Mouse (Mus musculus) forebrain, postnatal 0 days (tissue): ENCODE results near the gene Med29. TPM values are rescaled to one million over a fixed set of nuclear protein-coding genes. Genes with fewer than 3 reads are reported as not detected.

Experiments used
- ATAC-seq: fragments of 200-750 bp; cut with Nextera tagmentation; 2 replicates; pipeline ENCODE4 v1.8.0; 2017; ENCODE audit warnings: mild to moderate bottlenecking, moderate library complexity
- DNase-seq: peaks from one replicate; pipeline ENCODE4 v3.0.0-alpha.2; 2015
- H3K27ac ChIP-seq: fragments of 300-500 bp; sonication (generic); 2 replicates; pipeline ENCODE4 v1.5.1; 2014; ENCODE audit warnings: low read depth, mild to moderate bottlenecking, antibody characterized with exemption, low read length, moderate library complexity, mixed read lengths
- H3K27me3 ChIP-seq: fragments of 300-500 bp; sonication (generic); 2 replicates; pipeline ENCODE4 v1.6.1; 2014; ENCODE audit warnings: mild to moderate bottlenecking, low read length, mixed read lengths; ENCODE audit not compliant: insufficient read depth
- H3K36me3 ChIP-seq: fragments of 300-500 bp; sonication (generic); 2 replicates; pipeline ENCODE4 v1.6.1; 2014; ENCODE audit warnings: mild to moderate bottlenecking, moderate library complexity; ENCODE audit not compliant: insufficient read depth
- H3K4me1 ChIP-seq: fragments of 300-500 bp; sonication (generic); 2 replicates; pipeline ENCODE4 v1.6.1; 2014; ENCODE audit warnings: antibody characterized with exemption; ENCODE audit not compliant: insufficient read depth
- H3K4me2 ChIP-seq: fragments of 300-500 bp; sonication (generic); 2 replicates; pipeline ENCODE4 v1.6.1; 2014; ENCODE audit warnings: low read depth, mild to moderate bottlenecking, moderate library complexity
- H3K4me3 ChIP-seq: fragments of 300-500 bp; sonication (generic); 2 replicates; pipeline ENCODE4 v1.5.1; 2014; ENCODE audit warnings: low read depth, low read length, mixed read lengths
- H3K9ac ChIP-seq: fragments of 300-500 bp; sonication (generic); 2 replicates; pipeline ENCODE4 v1.6.1; 2014; ENCODE audit warnings: mild to moderate bottlenecking
- H3K9me3 ChIP-seq: fragments of 300-500 bp; sonication (generic); 2 replicates; pipeline ENCODE4 v1.6.1; 2016; ENCODE audit warnings: low read length
- CTCF ChIP-seq: sonication (generic); IDR thresholded peaks from 2 replicates; pipeline ENCODE4 v1.5.1; 2016; ENCODE audit warnings: antibody characterized with exemption, control low read depth, low read depth
- WGBS: fragments of 180-500 bp; shearing (Covaris S2); extraction: QIAGEN DNeasy Blood & Tissue Kit; methylation state at CpG from one replicate; pipeline ENCODE4 v1.1.7; 2014; 5-methylcytosine and 5-hydroxymethylcytosine counted together
- polyA plus RNA-seq: library from polyadenylated mRNA; unstranded; fragments of >200 nt; fragmentation: Nextera tagmentation; extraction: Ambion mirVana; gene quantifications from 2 replicates; pipeline ENCODE4 v1.2.1, GENCODE M21; 2015
- total RNA-seq: library from RNA; depleted of rRNA; stranded (reverse); fragments of >200 nt; gene quantifications from 2 replicates; pipeline ENCODE4 v1.2.3, GENCODE M21; 2014

The Med29 gene
- total and polyA plus RNA-seq, 2 experiments from 2014 or later = 35.1 to 39.2 TPM

DNA sequence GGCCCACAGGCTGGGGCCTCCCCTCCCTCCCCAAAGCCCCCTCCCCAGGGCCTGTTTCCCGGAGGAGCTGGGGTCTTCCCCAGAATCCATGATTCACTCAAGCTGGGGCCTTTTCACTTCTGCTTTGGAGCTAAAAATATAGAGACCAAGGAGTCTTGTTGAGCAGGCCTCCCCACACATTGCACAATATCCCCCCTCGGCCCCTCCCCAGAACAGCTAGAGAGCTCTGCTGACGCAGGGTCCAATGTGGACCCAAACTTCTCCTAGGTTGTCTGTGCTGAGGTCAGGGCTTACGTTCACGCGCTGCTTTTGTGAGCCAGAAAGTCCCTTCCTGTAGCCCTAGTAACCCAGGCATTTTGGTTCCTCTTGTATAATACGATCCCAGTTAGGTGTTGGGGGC is 6.5 kb downstream of the Med29 start:
- ATAC-seq (no peak), DNase-seq (no peak)
- 89% methylated on average over 7 of the region's 7 CpGs for WGBS
- H3K4me3 ChIP-seq = no peak overlapping the region
- H3K4me1 ChIP-seq = peaks cover 8% of the 10 kb centered on the region; the same call in 1 of the 2 replicates
- H3K27me3 ChIP-seq = no peaks in the 10 kb centered on the region
- peaks cover 41% of the 10 kb centered on the region for H3K36me3 ChIP-seq
- no peaks in the 10 kb centered on the region for H3K9me3 ChIP-seq
- no peak for TF ChIP-seq CTCF
- no peak overlapping the region for H3K4me2 ChIP-seq
- no peak overlapping the region for H3K27ac ChIP-seq
- H3K9ac ChIP-seq = no peak overlapping the region

DNA sequence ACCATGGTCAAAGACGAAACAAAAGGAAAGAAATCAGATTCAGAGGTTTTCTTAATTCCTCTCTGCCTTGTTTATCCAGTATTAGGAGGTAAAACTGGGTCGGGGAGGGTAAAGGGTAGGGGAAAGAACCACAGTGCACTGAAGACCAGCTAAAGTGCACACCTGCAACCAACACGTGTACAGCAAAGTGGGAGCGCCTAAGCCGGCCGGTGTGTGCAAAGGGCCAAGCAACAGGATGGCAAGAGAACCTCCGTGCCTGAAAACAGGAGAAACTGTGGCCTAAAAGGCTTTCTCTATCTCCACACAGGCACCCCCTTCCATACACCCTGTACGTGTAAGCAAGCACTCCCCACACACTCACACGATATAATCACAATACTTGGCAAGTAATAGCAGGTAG is 7.3 kb downstream of the Med29 start:
- 87% methylated on average over 9 of the region's 9 CpGs for WGBS
- H3K9ac ChIP-seq = no peak overlapping the region
- H3K27ac ChIP-seq = no peak overlapping the region
- no peak overlapping the region for H3K4me3 ChIP-seq
- H3K27me3 ChIP-seq = peaks cover 4% of the 10 kb centered on the region; the same call in 1 of the 2 replicates
- H3K4me1 ChIP-seq = peaks cover 8% of the 10 kb centered on the region; the same call in 1 of the 2 replicates
- DNase-seq = no peak
- no peak for TF ChIP-seq CTCF
- no peaks in the 10 kb centered on the region for H3K9me3 ChIP-seq
- peaks cover 35% of the 10 kb centered on the region for H3K36me3 ChIP-seq
- no peak for ATAC-seq
- no peak overlapping the region for H3K4me2 ChIP-seq

DNA sequence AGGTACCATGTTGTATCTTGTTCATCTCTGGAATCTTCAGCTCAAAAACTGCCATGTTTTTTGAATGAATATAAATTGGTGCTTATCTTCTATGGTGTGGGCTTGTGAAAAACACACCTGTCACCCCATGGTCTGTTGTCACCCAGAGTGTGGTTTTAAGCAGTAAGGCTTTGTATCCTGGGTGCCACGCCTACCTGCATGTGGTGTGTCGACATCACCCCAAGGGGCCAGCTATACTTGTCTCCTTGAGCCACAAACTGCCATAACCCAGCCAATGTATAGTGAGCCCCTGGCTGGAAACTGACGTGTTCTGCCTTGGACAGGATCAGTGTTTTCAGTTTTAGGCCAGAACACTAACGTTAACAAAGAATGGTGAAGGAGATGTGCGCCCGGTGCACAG is 8.3 kb downstream of the Med29 start:
- no peak overlapping the region for H3K9ac ChIP-seq
- H3K4me2 ChIP-seq = no peak overlapping the region
- DNase-seq (no peak), ATAC-seq (no peak)
- no peak overlapping the region for H3K27ac ChIP-seq
- TF ChIP-seq CTCF = no peak
- peaks cover 12% of the 10 kb centered on the region for H3K4me1 ChIP-seq
- H3K27me3 ChIP-seq = peaks cover 4% of the 10 kb centered on the region; the same call in 1 of the 2 replicates
- no peak overlapping the region for H3K4me3 ChIP-seq
- WGBS = 84% methylated on average over 6 of the region's 6 CpGs
- H3K36me3 ChIP-seq = peaks cover 25% of the 10 kb centered on the region
- H3K9me3 ChIP-seq = no peaks in the 10 kb centered on the region

DNA sequence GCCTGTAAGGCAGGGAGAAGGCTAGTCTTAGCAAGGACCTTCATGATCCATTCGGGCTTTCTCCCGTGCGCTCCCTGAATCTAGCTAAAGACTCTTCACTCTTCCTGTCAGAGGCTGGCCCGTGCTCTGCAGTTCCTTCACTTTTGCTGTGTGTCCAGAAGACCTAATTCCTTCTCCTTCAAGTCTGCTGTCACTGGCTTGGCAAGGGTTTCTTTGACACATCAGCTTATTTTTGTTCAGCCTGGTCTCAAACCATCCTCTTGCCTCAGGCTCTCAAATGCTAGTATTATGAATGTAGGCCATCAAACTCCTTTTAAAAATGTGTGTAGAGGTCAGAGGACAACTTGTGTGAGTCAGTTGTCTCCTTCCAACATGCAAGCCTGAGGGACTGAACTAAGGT is 8.9 kb downstream of the Med29 start:
- TF ChIP-seq CTCF = no peak
- no peak overlapping the region for H3K27ac ChIP-seq
- peaks cover 12% of the 10 kb centered on the region for H3K4me1 ChIP-seq
- ATAC-seq (no peak), DNase-seq (no peak)
- no peak overlapping the region for H3K9ac ChIP-seq
- peaks cover 20% of the 10 kb centered on the region for H3K36me3 ChIP-seq
- peaks cover 4% of the 10 kb centered on the region; the same call in 1 of the 2 replicates for H3K27me3 ChIP-seq
- WGBS = 83% methylated on average over 4 of the region's 4 CpGs
- no peak overlapping the region for H3K4me3 ChIP-seq
- no peak overlapping the region for H3K4me2 ChIP-seq
- H3K9me3 ChIP-seq = no peaks in the 10 kb centered on the region

DNA sequence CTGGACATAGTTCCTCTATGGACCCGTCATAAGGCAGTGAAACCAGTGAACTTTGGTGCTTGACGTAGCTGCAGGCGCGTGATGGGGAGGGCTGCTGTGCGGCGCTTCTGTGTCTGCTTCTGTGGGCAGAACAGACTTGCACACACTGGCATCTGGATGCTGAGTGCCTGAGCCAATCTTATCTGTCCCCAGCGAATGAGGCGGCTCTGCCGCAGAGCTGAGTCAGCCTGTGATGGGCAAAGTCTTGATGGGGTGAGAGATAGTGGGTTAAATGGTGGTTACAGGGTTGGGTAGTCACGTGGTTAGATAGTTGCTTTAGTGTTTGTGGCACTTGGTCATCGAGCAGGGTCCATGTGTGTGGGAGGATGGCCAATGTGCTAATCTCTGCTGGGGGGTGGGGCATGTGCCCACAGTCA is 9.5 kb downstream of the Med29 start:
- Histone ChIP-seq H3K36me3 (peaks cover 14% of the 10 kb centered on the region), H3K27me3 (peaks cover 4% of the 10 kb centered on the region; the same call in 1 of the 2 replicates), H3K9me3 (no peaks in the 10 kb centered on the region), H3K9ac (no peak overlapping the region), H3K4me2 (no peak overlapping the region), H3K4me1 (peaks cover 16% of the 10 kb centered on the region), H3K4me3 (no peak overlapping the region), H3K27ac (no peak overlapping the region)
- no peak for DNase-seq
- TF ChIP-seq CTCF = no peak
- 75% methylated on average over 11 of the region's 11 CpGs for WGBS
- ATAC-seq = peak; percentile 16; the same call in 1 of the 2 replicates

DNA sequence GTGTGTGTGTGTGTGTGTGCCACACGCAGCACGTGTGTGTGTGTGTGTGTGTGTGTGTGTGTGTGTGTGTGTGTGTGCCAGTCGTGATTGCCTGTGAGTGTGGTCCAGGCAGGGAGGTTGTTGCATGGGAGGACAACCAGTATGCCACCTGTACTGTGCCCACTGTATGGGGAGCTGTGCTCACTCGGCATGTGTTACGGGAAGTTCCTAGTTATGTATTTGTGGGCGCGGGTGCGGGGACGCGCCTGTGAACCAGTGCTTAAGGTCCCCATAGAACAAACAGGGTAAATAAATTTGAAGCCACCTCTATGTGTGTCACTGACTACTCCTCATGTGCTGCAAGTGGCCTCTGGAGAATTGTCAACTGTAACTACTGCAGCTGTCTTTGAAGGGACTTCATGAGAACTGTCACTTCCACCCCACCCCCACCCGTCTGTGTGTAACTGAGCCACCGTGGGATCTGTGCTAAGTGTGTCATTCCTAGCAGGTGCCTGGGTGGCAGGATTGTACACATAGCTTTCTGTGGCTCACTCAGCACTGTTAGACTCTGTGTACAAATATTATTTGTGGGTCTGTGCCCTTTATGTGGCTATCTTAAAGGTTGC is 10.1 kb downstream of the Med29 start:
- no peak for TF ChIP-seq CTCF
- Histone ChIP-seq H3K36me3 (peaks cover 9% of the 10 kb centered on the region), H3K9ac (no peak overlapping the region), H3K4me3 (no peak overlapping the region), H3K9me3 (no peaks in the 10 kb centered on the region), H3K4me2 (peak overlapping the region; percentile 45), H3K4me1 (peaks cover 17% of the 10 kb centered on the region), H3K27me3 (peaks cover 4% of the 10 kb centered on the region; the same call in 1 of the 2 replicates), H3K27ac (peak overlapping the region; percentile 54)
- ATAC-seq (no peak), DNase-seq (peak; percentile 16)
- WGBS = 53% methylated on average over 10 of the region's 12 CpGs

DNA sequence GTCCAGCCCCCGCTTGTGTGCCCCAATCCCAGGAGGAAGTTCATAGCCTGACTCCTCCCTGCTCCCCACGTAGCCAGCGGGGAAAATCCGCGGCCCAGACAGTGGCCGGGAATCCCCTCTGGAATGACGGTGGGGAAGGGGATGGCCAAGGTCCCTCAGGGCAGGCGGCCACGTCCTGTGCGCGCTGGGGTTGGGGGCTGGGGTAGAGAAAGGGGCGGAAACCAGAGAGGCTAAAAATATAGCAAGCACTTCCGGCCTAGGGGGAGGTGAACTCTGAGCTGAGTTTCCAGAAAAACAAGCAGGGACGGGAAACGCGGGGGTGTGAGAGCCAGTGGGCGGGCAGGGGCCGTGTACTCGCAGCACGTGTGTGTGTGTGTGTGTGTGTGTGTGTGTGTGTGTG is 10.6 kb downstream of the Med29 start:
- H3K9me3 ChIP-seq = no peaks in the 10 kb centered on the region
- H3K9ac ChIP-seq = peak overlapping the region; percentile 41
- no peak for TF ChIP-seq CTCF
- ATAC-seq (peak; percentile 6; the same call in 1 of the 2 replicates), DNase-seq (peak; percentile 29)
- H3K4me2 ChIP-seq = peak overlapping the region; percentile 45
- H3K27me3 ChIP-seq = peaks cover 4% of the 10 kb centered on the region; the same call in 1 of the 2 replicates
- WGBS = 0% methylated on average over 20 of the region's 20 CpGs
- H3K4me3 ChIP-seq = peak overlapping the region; percentile 17
- H3K4me1 ChIP-seq = peaks cover 17% of the 10 kb centered on the region
- H3K27ac ChIP-seq = peak overlapping the region; percentile 72
- H3K36me3 ChIP-seq = peaks cover 7% of the 10 kb centered on the region
